Mouse (Mus musculus) midbrain, embryonic 10.5 days (tissue): ENCODE measurements around the gene Gm4553. TPM values are rescaled to one million over a fixed set of nuclear protein-coding genes. Genes with fewer than 3 reads are reported as not detected.
A peak's percentile ranks its signal among the peaks of the same experiment; 100 is the strongest.
"Not testable (repeated sequence)": the region's sequence is repeated elsewhere in the genome, so short reads cannot be mapped to it uniquely, and the experiment has no call there.

ENCODE experiments used
- DNase-seq: peaks from one replicate; pipeline ENCODE4 v3.0.0-alpha.2; 2017; ENCODE audit warnings: low spot score
- H3K27ac ChIP-seq: fragments of 300-500 bp; sonication (generic); replicated peaks from 2 replicates; pipeline ENCODE4 v1.5.1; 2016; ENCODE audit warnings: mild to moderate bottlenecking
- H3K27me3 ChIP-seq: fragments of 300-500 bp; sonication (generic); 2 replicates; pipeline ENCODE4 v1.6.1; 2016; ENCODE audit warnings: low read depth, mild to moderate bottlenecking; ENCODE audit not compliant: poor library complexity, severe bottlenecking
- H3K36me3 ChIP-seq: fragments of 300-500 bp; sonication (generic); 2 replicates; pipeline ENCODE4 v1.6.1; 2016; ENCODE audit warnings: mild to moderate bottlenecking, moderate library complexity
- H3K4me1 ChIP-seq: fragments of 300-500 bp; sonication (generic); 2 replicates; pipeline ENCODE4 v1.6.1; 2016
- H3K4me3 ChIP-seq: fragments of 300-500 bp; sonication (generic); 2 replicates; pipeline ENCODE4 v1.5.1; 2016; ENCODE audit warnings: mild to moderate bottlenecking, moderate library complexity
- H3K9me3 ChIP-seq: fragments of 300-500 bp; sonication (generic); replicated peaks from 2 replicates; pipeline ENCODE4 v1.6.1; 2016; ENCODE audit warnings: mild to moderate bottlenecking
- WGBS: fragments of 180-500 bp; shearing (Covaris S2); methylation state at CpG from one replicate; pipeline ENCODE4 v1.1.7; 2016; 5-methylcytosine and 5-hydroxymethylcytosine counted together
- polyA plus RNA-seq: library from polyadenylated mRNA; unstranded; fragments of >200 nt; fragmentation: Nextera tagmentation; extraction: Ambion mirVana; gene quantifications from 2 replicates; pipeline ENCODE4 v1.2.1, GENCODE M21; 2016

Gm4553 gene
- polyA plus RNA-seq: not detected in 2 replicates

DNA sequence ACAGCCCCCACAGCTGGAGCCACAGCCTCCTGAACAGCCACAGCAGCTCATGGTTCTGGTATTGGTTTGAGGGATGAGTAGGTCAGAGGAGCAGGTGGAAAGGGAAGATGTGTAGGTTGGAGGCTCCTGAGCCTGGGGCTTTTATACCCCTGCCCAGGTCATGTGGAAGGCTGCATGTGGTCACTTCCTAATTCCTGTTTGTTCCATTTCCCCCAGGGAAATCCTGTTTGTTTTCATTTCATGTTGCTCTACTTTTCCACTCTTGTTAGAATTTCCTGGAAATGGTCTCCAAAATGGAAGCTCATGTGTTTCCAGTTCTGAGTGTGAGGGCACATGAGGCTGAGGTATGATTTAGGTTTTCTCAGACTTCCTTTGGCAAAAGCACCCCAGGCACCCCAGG lies at the start of gene Gm4553:
TSS of gene Gm4553 (minus strand) at position 101 of the 400 bp plus-strand sequence.
- H3K4me3 ChIP-seq, DNase-seq, H3K4me1 ChIP-seq, H3K27ac ChIP-seq, H3K27me3 ChIP-seq, H3K36me3 ChIP-seq, H3K9me3 ChIP-seq: not testable (repeated sequence)

DNA sequence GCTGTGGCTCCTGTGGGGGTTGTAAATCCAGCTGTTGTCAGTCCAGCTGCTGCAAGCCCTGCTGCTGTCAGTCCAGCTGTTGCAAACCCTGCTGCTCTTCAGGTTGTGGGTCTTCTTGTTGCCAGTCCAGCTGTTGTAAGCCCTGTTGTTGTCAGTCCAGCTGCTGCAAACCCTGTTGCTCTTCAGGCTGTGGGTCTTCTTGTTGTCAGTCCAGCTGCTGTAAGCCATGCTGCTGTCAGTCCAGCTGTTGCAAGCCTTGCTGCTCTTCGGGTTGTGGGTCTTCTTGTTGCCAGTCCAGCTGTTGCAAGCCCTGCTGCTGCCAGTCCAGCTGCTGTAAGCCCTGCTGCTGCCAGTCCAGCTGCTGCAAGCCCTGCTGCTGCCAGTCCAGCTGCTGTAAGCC lies 46.6 kb upstream of the Gm4553 start:
- not testable (repeated sequence) for H3K4me1 ChIP-seq, H3K4me3 ChIP-seq, DNase-seq, H3K27me3 ChIP-seq, H3K27ac ChIP-seq, H3K9me3 ChIP-seq, H3K36me3 ChIP-seq
- WGBS: 66% methylated on average over 1 of the region's 1 CpGs

DNA sequence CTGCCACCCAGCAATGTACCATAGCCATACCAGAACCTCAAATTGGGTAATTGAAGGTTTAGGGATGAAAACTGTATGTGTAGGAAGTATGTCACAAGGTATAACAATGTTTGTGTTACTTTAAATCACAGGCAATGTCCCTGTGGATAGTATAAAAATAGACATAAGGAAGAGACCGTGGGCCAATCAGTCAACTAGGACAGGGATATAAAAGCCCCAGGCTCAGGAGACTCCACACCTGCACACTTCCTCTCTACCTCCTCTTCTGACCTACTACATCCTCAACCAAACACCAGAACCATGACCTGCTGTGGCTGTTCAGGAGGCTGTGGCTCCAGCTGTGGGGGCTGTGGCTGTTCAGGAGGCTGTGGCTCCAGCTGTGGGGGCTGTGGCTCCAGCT lies 46.0 kb upstream of the Gm4553 start, which contains the start of gene Gm7579:
TSS of gene Gm7579 (plus strand) at position 301 of the 400 bp plus-strand sequence.
- Histone ChIP-seq H3K4me3 (no peak within 1 kb of the TSS), H3K27ac (no peak within 1 kb of the TSS), H3K9me3 (no peaks in the 10 kb centered on the region), H3K27me3 (no peaks in the 10 kb centered on the region), H3K4me1 (no peaks in the 10 kb centered on the region), H3K36me3 (no peaks in the 10 kb centered on the region)
- DNase-seq: no peak
- WGBS: 64% methylated on average over 1 of the region's 1 CpGs

DNA sequence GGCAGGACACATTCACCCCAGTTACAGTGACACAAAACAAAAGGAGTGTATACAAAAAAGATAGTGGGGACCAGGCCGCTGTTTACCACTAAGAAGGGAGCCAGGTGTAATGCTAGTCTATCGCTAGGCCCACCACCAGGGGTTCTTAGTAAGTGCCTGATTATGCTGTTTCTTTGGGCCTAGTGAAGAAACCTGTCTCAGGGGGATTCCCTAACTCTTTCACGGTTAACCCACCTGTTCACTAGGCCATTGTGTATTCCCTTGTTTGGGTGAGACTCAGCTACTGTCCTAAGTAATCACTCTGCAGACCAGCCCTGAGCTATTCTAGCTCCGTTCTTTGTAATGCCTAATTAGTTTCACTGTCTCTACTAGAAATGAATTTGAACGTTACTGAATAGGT lies 41.4 kb upstream of the Gm4553 start:
- H3K9me3 ChIP-seq, H3K27ac ChIP-seq, DNase-seq, H3K36me3 ChIP-seq, H3K4me3 ChIP-seq, H3K27me3 ChIP-seq, H3K4me1 ChIP-seq: not testable (repeated sequence)
- 80% methylated on average over 5 of the region's 5 CpGs for WGBS

DNA sequence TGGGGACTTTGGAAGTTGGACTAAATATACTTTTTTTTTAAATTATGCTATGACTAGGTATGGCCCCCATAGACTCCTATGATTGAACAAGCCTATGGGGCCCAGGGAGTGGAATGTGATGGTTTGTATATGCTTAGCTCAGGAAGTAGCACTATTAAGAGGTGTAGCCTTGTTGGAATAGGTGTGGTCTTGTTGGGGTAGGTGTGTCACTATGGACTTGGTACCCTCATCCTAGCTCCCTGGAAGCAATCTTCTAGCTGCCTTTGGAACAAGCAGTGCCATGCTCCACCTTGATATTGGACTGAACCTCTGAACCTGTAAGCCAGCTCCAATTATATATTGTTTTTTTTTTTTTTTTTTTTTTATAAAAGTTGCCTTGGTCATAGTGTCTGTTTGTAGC lies 39.9 kb upstream of the Gm4553 start:
- Histone ChIP-seq H3K27ac (no peak overlapping the region), H3K27me3 (no peaks in the 10 kb centered on the region), H3K4me3 (no peak overlapping the region), H3K36me3 (no peaks in the 10 kb centered on the region), H3K4me1 (no peaks in the 10 kb centered on the region), H3K9me3 (no peaks in the 10 kb centered on the region)
- DNase-seq: no peak

DNA sequence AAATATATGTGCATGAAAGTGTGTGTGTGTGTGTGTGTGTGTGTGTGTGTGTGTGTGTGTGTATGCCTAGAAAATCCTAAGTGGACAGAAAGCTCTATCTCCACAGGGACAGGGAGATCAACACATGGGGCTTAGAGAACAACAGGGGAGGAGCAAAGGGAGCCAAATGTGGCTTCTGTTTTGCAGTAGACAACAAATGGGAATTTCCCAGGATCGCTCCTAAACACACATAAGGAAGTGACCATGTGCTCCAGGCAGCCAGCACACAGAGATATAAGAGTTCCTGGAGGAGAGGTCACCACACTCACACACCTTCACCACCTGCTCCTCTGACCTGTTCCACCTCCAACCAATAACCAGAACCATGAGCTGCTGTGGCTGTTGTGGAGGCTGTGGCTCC lies 35.5 kb upstream of the Gm4553 start, which contains the start of gene Krtap5-3:
TSS of gene Krtap5-3 (plus strand) at position 301 of the 400 bp plus-strand sequence.
- Histone ChIP-seq H3K9me3 (no peaks in the 10 kb centered on the region), H3K36me3 (no peaks in the 10 kb centered on the region), H3K4me1 (no peaks in the 10 kb centered on the region), H3K4me3 (no peak within 1 kb of the TSS), H3K27ac (no peak within 1 kb of the TSS), H3K27me3 (no peaks in the 10 kb centered on the region)
- no peak for DNase-seq
- WGBS: 75% methylated on average over 1 of the region's 1 CpGs

DNA sequence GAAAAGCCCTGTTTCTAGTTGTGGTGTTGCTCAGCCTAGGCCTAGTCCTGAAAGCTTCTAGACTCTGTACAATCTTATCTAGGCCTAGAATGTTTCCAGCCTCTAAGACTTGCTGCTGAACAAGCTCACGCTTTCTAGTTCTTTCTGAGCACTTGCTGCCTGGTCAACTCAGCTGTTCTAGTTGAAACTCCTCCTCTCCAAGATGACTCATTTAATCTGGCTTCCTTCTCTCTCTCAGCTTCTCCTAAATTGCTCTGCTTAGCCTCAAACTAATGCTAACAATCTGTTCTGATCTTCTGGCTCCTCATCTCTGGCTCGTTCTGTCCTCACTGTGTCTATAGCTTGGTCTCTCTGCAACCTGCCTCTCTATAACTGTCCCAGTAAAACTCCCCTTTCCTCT lies 33.2 kb upstream of the Gm4553 start:
- H3K4me1 ChIP-seq: no peaks in the 10 kb centered on the region
- H3K9me3 ChIP-seq: no peaks in the 10 kb centered on the region
- no peak overlapping the region for H3K4me3 ChIP-seq
- H3K36me3 ChIP-seq: no peaks in the 10 kb centered on the region
- WGBS: 88% methylated on average over 2 of the region's 2 CpGs
- no peaks in the 10 kb centered on the region for H3K27me3 ChIP-seq
- no peak overlapping the region for H3K27ac ChIP-seq
- no peak for DNase-seq

DNA sequence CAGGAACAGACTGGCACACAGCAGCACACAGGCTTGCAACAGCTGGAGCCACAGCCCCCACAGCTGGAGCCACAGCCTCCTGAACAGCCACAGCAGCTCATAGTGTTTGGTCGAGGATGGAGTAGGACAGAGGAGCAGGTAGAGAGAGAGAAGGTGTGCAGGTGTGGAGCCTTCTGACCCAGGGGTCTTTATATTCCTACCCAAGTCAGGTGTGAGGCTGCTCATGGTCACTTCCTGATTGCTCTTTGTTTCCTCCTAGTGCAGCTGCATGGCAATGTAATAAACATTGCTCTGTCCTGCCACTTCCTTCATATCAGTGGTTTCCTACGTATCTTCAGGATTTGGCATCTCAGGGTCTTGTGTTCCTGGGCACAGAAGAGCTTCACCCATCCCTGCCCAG lies 24.8 kb upstream of the Gm4553 start, which contains the start of gene Gm10153:
TSS of gene Gm10153 (minus strand) at position 101 of the 400 bp plus-strand sequence.
- H3K4me3 ChIP-seq: no peak within 1 kb of the TSS
- no peaks in the 10 kb centered on the region for H3K27me3 ChIP-seq
- no peaks in the 10 kb centered on the region for H3K4me1 ChIP-seq
- no peaks in the 10 kb centered on the region for H3K36me3 ChIP-seq
- WGBS: 67% methylated on average over 2 of the region's 2 CpGs
- no peak within 1 kb of the TSS for H3K27ac ChIP-seq
- no peaks in the 10 kb centered on the region for H3K9me3 ChIP-seq
- DNase-seq: no peak

DNA sequence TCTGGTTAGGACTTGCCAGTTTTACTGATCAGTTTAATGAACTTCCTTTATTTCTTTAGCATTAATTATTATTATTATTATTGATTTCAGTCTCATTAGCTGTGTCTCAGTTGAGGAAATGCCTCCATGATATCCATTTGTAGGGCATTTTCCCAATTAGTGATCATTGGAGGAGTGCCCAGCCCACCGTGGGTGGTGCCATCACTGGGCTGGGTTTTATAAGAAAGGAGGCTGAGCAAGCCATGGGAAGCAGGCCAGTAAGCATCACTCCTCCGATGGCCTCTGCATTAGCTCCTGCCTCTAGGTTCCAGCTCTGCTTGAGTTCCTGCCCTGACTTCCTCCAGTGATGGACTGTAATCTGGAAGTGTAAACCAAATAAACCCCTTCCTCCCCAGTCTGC lies 22.6 kb upstream of the Gm4553 start:
- H3K4me3 ChIP-seq: no peak overlapping the region
- H3K4me1 ChIP-seq: no peaks in the 10 kb centered on the region
- WGBS: 85% methylated on average over 2 of the region's 2 CpGs
- no peak for DNase-seq
- no peak overlapping the region for H3K27ac ChIP-seq
- H3K27me3 ChIP-seq: no peaks in the 10 kb centered on the region
- H3K9me3 ChIP-seq: no peaks in the 10 kb centered on the region
- H3K36me3 ChIP-seq: no peaks in the 10 kb centered on the region

DNA sequence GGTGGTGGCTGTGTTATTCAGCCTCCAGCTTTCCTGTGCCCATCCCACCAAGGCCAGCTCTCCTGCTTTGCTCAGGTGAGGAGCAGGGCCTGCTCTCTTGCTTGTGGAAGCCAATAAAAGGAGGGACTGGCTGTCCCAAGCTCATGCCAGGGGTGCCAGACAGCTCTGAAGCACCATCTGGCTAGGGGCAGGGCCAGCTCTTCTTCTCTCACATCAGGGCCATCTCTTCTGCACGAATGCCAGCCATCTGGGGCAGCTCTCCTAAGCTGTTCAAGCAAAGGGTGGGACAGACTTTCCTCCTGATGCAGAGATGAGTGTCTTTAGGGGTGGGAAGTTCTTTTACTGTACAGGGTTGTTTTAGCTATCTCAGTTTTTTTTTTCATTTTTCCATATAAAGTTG lies 15.5 kb upstream of the Gm4553 start:
- Histone ChIP-seq H3K36me3 (no peaks in the 10 kb centered on the region), H3K27ac (no peak overlapping the region), H3K27me3 (no peaks in the 10 kb centered on the region), H3K4me1 (no peaks in the 10 kb centered on the region), H3K4me3 (no peak overlapping the region), H3K9me3 (no peaks in the 10 kb centered on the region)
- 57% methylated on average over 1 of the region's 1 CpGs for WGBS
- DNase-seq: no peak

DNA sequence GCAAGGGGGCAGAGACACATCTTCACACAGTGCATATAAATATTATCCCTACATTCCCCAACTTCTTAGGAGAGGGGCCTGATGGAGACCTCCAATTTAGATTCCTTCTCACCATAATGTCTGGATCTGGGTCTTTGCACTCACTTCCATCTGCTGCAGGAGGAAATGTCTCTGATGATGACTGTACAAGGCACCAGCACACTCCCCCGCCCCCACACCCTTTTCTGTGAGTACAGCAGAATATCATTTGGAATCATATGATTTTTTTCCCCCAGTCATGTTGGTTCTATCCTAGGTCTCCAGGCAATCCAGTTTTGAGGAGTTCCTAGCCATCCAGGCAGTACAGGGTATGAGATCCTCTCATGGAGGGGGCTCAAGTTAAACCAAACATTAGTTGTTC lies 13.1 kb upstream of the Gm4553 start:
- Histone ChIP-seq H3K36me3 (no peaks in the 10 kb centered on the region), H3K27ac (no peak overlapping the region), H3K9me3 (no peaks in the 10 kb centered on the region), H3K4me1 (no peaks in the 10 kb centered on the region), H3K27me3 (no peaks in the 10 kb centered on the region), H3K4me3 (no peak overlapping the region)
- peak; percentile 7 for DNase-seq
- whole genome bisulfite sequencing: 84% methylated on average over 1 of the region's 1 CpGs

DNA sequence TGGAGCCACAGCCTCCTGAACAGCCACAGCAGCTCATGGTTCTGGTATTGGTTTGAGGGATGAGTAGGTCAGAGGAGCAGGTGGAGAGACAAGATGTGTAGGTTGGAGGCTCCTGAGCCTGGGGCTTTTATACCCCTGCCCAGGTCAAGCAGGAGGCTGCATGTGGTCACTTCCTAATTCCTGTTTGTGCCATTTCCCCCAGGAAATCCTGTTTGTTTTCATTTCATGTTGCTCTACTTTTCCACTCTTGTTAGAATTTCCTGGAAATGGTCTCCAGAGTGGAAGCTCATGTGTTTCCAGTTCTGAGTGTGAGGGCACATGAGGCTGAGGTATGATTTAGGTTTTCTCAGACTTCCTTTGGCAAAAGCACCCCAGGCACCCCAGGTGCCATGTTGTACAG lies 10.4 kb upstream of the Gm4553 start, which contains the start of gene Krtap5-2:
TSS of gene Krtap5-2 (minus strand) at position 101 of the 400 bp plus-strand sequence.
- not testable (repeated sequence) for H3K27me3 ChIP-seq, H3K4me3 ChIP-seq, H3K4me1 ChIP-seq, H3K27ac ChIP-seq, H3K36me3 ChIP-seq, H3K9me3 ChIP-seq
- DNase-seq: peak; percentile 1

DNA sequence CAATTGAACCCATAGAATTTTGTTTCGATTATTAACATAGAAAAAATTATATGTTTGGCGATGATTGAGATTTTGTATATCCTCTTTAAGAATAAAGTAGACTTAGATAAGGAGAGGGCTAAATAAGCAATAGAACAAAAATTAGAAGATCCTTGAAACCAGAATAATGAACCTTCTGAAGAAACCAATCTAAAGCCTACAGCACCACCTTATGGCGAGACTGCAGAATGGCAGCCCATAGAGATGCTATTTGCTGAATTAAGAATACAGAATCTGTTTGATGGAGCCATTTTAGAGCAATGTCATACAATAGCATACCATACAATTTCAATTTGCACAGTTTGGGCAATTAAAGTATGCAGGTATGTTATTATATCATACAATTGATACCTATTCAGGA lies 4.3 kb upstream of the Gm4553 start:
- no peak overlapping the region for H3K4me3 ChIP-seq
- no peaks in the 10 kb centered on the region for H3K4me1 ChIP-seq
- H3K27me3 ChIP-seq: no peaks in the 10 kb centered on the region
- 44% methylated on average over 3 of the region's 3 CpGs for WGBS
- no peak overlapping the region for H3K27ac ChIP-seq
- peak; percentile 10 for DNase-seq
- H3K9me3 ChIP-seq: no peaks in the 10 kb centered on the region
- H3K36me3 ChIP-seq: no peaks in the 10 kb centered on the region

DNA sequence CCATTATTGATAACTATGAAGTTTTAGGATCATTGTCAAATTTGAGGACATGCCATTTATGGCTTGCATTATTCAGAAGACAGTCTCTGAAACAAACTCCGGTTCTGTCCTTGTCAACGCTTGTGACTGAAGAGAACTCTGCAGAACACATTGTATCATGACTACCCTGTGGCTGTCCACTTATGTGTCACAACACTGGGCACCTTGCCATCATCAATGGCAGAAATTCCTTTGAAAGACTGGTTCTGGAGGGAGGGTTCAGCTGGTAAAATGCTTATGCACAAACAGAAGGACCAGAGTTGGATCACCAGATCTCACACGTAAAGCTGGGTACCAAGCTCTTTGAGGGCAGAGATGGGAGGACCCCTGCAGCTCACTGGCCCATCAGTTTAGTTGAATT lies 6.2 kb downstream of the Gm4553 start:
- Histone ChIP-seq H3K9me3 (no peaks in the 10 kb centered on the region), H3K4me1 (no peaks in the 10 kb centered on the region), H3K27ac (no peak overlapping the region), H3K27me3 (no peaks in the 10 kb centered on the region), H3K4me3 (no peak overlapping the region), H3K36me3 (no peaks in the 10 kb centered on the region)
- DNase-seq: peak; percentile 3
- 91% methylated on average over 3 of the region's 3 CpGs for WGBS
